In the genomic region with DNA sequence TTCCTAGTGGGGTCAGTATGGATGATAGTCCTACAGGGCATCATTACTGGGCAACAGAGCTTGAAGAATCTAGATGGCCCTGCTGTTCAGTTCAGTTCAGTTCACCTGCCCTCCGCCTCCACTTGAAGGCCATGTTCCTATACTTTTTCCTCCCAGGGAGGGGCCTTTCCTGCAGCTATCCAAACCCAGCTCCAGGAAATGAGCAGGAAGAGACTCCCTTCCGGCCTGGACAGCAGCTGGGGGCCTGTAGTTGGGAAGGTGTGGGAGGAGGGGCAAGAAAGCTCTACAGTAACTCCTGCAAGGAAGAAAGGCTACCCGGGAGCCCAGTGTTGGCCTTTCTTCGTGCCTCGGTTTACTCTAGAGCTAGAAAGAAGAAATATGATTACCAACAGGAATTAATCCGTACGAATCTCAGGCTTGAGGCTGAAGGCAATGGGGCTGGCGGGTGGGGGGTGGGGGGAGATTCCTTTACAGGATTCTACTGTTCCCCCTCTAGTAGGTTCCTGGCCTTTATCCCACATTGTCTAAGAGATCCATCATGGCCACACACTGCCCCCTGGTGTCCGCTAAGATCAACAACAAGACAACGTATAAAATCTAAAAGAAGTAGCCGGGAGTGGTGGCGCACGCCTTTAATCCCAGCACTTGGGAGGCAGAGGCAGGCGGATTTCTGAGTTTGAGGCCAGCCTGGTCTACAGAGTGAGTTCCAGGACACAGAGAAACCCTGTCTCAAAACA, we compare ENCODE assay signal across 9 mouse cellular contexts. TPM values are rescaled to one million over a fixed set of nuclear protein-coding genes. Genes with fewer than 3 reads are reported as not detected.
A peak's percentile ranks its signal among the peaks of the same experiment; 100 is the strongest.
DNase-seq lines count a peak whose midpoint lies in the region; ATAC-seq and TF ChIP-seq lines count a peak whose summit lies in the region.
"Had no signal": no experiment of that assay in that cellular context is flagged by ENCODE, and none has a peak within 500 bp of the region (broad histone marks: within the 10 kb centered on the region; RNA-seq: fewer than 3 reads in every experiment).

No protein-coding gene starts in this region.

- H3K27ac ChIP-seq in intestine, postnatal 0 days (ENCODE audit: low read depth, low read length): no peak overlapping the region
- peak overlapping the region; percentile 64; the same call in 1 of the 2 replicates for H3K27ac ChIP-seq in limb, embryonic 10.5 days
- no peak overlapping the region for H3K27ac ChIP-seq in neural tube, embryonic 11.5 days (ENCODE audit: low read depth, low read length)

- 0 out of 2 replicates have a peak, but pooled peaks cover 4% of the 10 kb centered on the region for H3K4me1 ChIP-seq in intestine, postnatal 0 days (replicated peaks; ENCODE audit: control insufficient read depth, insufficient read depth, low read length)
- H3K4me1 ChIP-seq in limb, embryonic 10.5 days: peaks cover 52% of the 10 kb centered on the region
- H3K4me1 ChIP-seq in neural tube, embryonic 11.5 days (ENCODE audit: control insufficient read depth, insufficient read depth, low read length): peaks cover 13% of the 10 kb centered on the region

- peak; percentile 81 for TF ChIP-seq CTCF in intestine, postnatal 0 days (IDR thresholded peaks at IDR 0.05; ENCODE audit: low read depth)

- H3K36me3 ChIP-seq in intestine, postnatal 0 days (ENCODE audit: control insufficient read depth, insufficient read depth): no peaks in the 10 kb centered on the region
- no peaks in the 10 kb centered on the region for H3K36me3 ChIP-seq in limb, embryonic 10.5 days
- no peaks in the 10 kb centered on the region for H3K36me3 ChIP-seq in neural tube, embryonic 11.5 days (ENCODE audit: control insufficient read depth, insufficient read depth, low read length)

- H3K27me3 ChIP-seq in intestine, postnatal 0 days (replicated peaks; ENCODE audit: control insufficient read depth, insufficient read depth, low read length): no peaks in the 10 kb centered on the region; the same call in 1 of the 2 replicates
- H3K27me3 ChIP-seq in limb, embryonic 10.5 days (ENCODE audit: low read depth, poor library complexity, severe bottlenecking): peaks cover 33% of the 10 kb centered on the region
- peaks cover 19% of the 10 kb centered on the region for H3K27me3 ChIP-seq in neural tube, embryonic 11.5 days (ENCODE audit: control insufficient read depth, insufficient read depth, low read length)

- H3K4me2 ChIP-seq in intestine, postnatal 0 days (replicated peaks; ENCODE audit: low read depth): peak overlapping the region; percentile 91; the same call in 1 of the 2 replicates
- H3K4me2 ChIP-seq in neural tube, embryonic 11.5 days (ENCODE audit: low read depth): no peak overlapping the region

- 33% methylated on average over 14 of the region's 14 CpGs for WGBS in intestine, postnatal 0 days
- 28% methylated on average over 14 of the region's 14 CpGs for WGBS in limb, embryonic 10.5 days
- 32% methylated on average over 14 of the region's 14 CpGs for WGBS in neural tube, embryonic 11.5 days

- no peak overlapping the region for H3K9ac ChIP-seq in intestine, postnatal 0 days (ENCODE audit: low read depth, low read length)
- H3K9ac ChIP-seq in neural tube, embryonic 11.5 days (ENCODE audit: low read length): no peak overlapping the region

- 0 out of 2 replicates have a peak, but pooled peaks have one; percentile 33 for ATAC-seq in granulocyte monocyte progenitor cell, adult 5-6 weeks (replicated peaks; ENCODE audit: poor library complexity, severe bottlenecking)
- ATAC-seq in intestine, postnatal 0 days: 0 out of 2 replicates have a peak, but pooled peaks have one; percentile 6
- no peak for ATAC-seq in neural tube, embryonic 11.5 days (ENCODE audit: insufficient read depth, low FRiP score, low TSS enrichment)

- DNase-seq in right cerebral cortex, adult 2 months (ENCODE audit: low spot score in 2 of 2): peak; percentile 66 to 79
- no peak for DNase-seq in right cerebral cortex, postnatal 36 days (ENCODE audit: low spot score in 2 of 2)
- peak; percentile 74 for DNase-seq in c-Kit-positive CD71-positive TER-119-positive erythroid progenitor cells, embryonic 14.5 days (ENCODE audit: low spot score)
- DNase-seq in limb, embryonic 10.5 days (ENCODE audit: low spot score): peak; percentile 73
- DNase-seq in neural tube, embryonic 11.5 days (ENCODE audit: low spot score): peak; percentile 72
- no peak for DNase-seq in ovary, postnatal 10 days (ENCODE audit: low spot score)

- no peaks in the 10 kb centered on the region for H3K9me3 ChIP-seq in intestine, postnatal 0 days (ENCODE audit: control insufficient read depth)
- no peaks in the 10 kb centered on the region for H3K9me3 ChIP-seq in limb, embryonic 10.5 days (replicated peaks)
- H3K9me3 ChIP-seq in neural tube, embryonic 11.5 days (ENCODE audit: control insufficient read depth, low read length): no peaks in the 10 kb centered on the region

- H3K4me3 ChIP-seq in intestine, postnatal 0 days (ENCODE audit: low read depth, low read length): no peak overlapping the region
- peak overlapping the region; percentile 70; the same call in 1 of the 2 replicates for H3K4me3 ChIP-seq in limb, embryonic 10.5 days
- no peak overlapping the region for H3K4me3 ChIP-seq in neural tube, embryonic 11.5 days (ENCODE audit: low read depth, low read length)
- H3K4me3 ChIP-seq: erythroblast, embryonic 14.5 days had no signal

RNA-seq across cellular contexts. Expression of a gene that starts 2.6 kb away (rescaled TPM):
- total RNA-seq in granulocyte monocyte progenitor cell, adult 5-6 weeks (2014; fragmentation: Nextera tagmentation): not detected in 2 replicates
- total RNA-seq in granulocyte monocyte progenitor cell, adult 5-6 weeks (2017): 0.98 and 1.4 TPM in 2 replicates
- polyA plus RNA-seq in intestine, postnatal 0 days (2015; fragmentation: Nextera tagmentation; extraction: Ambion mirVana): 67.7 and 74.7 TPM in 2 replicates
- polyA plus RNA-seq in limb, embryonic 10.5 days (2016; fragmentation: Nextera tagmentation; extraction: Ambion mirVana): 54.2 and 61.5 TPM in 2 replicates
- 72.6 and 73.3 TPM in 2 replicates for polyA plus RNA-seq in neural tube, embryonic 11.5 days (2014; fragmentation: Nextera tagmentation; extraction: Ambion mirVana)

RNA-seq across cellular contexts. Expression of a gene that starts 5.1 kb away (rescaled TPM):
- 176 and 203 TPM in 2 replicates for total RNA-seq in granulocyte monocyte progenitor cell, adult 5-6 weeks (2014; fragmentation: Nextera tagmentation)
- 76.7 and 80.4 TPM in 2 replicates for total RNA-seq in granulocyte monocyte progenitor cell, adult 5-6 weeks (2017)
- 148 and 157 TPM in 2 replicates for polyA plus RNA-seq in intestine, postnatal 0 days (2015; fragmentation: Nextera tagmentation; extraction: Ambion mirVana)
- polyA plus RNA-seq in limb, embryonic 10.5 days (2016; fragmentation: Nextera tagmentation; extraction: Ambion mirVana): 118 and 127 TPM in 2 replicates
- 124 and 126 TPM in 2 replicates for polyA plus RNA-seq in neural tube, embryonic 11.5 days (2014; fragmentation: Nextera tagmentation; extraction: Ambion mirVana)

RNA-seq across cellular contexts. Expression of a gene that starts 11.9 kb away (rescaled TPM):
- total RNA-seq in granulocyte monocyte progenitor cell, adult 5-6 weeks (2014; fragmentation: Nextera tagmentation): not detected in 2 replicates
- total RNA-seq in granulocyte monocyte progenitor cell, adult 5-6 weeks (2017): 2.6 TPM in 1 of 2 replicates, not detected in the other
- 4.6 and 4.7 TPM in 2 replicates for polyA plus RNA-seq in intestine, postnatal 0 days (2015; fragmentation: Nextera tagmentation; extraction: Ambion mirVana)
- polyA plus RNA-seq in limb, embryonic 10.5 days (2016; fragmentation: Nextera tagmentation; extraction: Ambion mirVana): 4.7 and 6.2 TPM in 2 replicates
- polyA plus RNA-seq in neural tube, embryonic 11.5 days (2014; fragmentation: Nextera tagmentation; extraction: Ambion mirVana): 6.4 and 7.6 TPM in 2 replicates

RNA-seq across cellular contexts. Expression of a gene that starts 22.2 kb away (rescaled TPM):
- 15.2 and 31.0 TPM in 2 replicates for total RNA-seq in granulocyte monocyte progenitor cell, adult 5-6 weeks (2014; fragmentation: Nextera tagmentation)
- total RNA-seq in granulocyte monocyte progenitor cell, adult 5-6 weeks (2017): 13.6 and 17.7 TPM in 2 replicates
- 9.8 and 10.8 TPM in 2 replicates for polyA plus RNA-seq in intestine, postnatal 0 days (2015; fragmentation: Nextera tagmentation; extraction: Ambion mirVana)
- 10.1 and 13.6 TPM in 2 replicates for polyA plus RNA-seq in limb, embryonic 10.5 days (2016; fragmentation: Nextera tagmentation; extraction: Ambion mirVana)
- 11.2 and 12.4 TPM in 2 replicates for polyA plus RNA-seq in neural tube, embryonic 11.5 days (2014; fragmentation: Nextera tagmentation; extraction: Ambion mirVana)

RNA-seq across cellular contexts. Expression of a gene that starts 30.4 kb away (rescaled TPM):
- total RNA-seq in granulocyte monocyte progenitor cell, adult 5-6 weeks (2014; fragmentation: Nextera tagmentation): not detected in 2 replicates
- total RNA-seq in granulocyte monocyte progenitor cell, adult 5-6 weeks (2017): 0.72 and 3.3 TPM in 2 replicates
- polyA plus RNA-seq in intestine, postnatal 0 days (2015; fragmentation: Nextera tagmentation; extraction: Ambion mirVana): 0.26 and 0.47 TPM in 2 replicates
- 1.1 TPM in 2 replicates for polyA plus RNA-seq in limb, embryonic 10.5 days (2016; fragmentation: Nextera tagmentation; extraction: Ambion mirVana)
- 1.6 and 2.5 TPM in 2 replicates for polyA plus RNA-seq in neural tube, embryonic 11.5 days (2014; fragmentation: Nextera tagmentation; extraction: Ambion mirVana)
- polyA plus RNA-seq: erythroblast, embryonic 14.5 days had no signal

Comparison
In these comparisons a context has a peak if more than half of its experiments do, and no peak if none do; other contexts are left out.
1. DNase-seq: peak in right cerebral cortex, adult 2 months (2 of 2), c-Kit-positive CD71-positive TER-119-positive erythroid progenitor cells, embryonic 14.5 days (single experiment), limb, embryonic 10.5 days (single experiment) and neural tube, embryonic 11.5 days (single experiment); none in right cerebral cortex, postnatal 36 days (0 of 2) and ovary, postnatal 10 days (single experiment).